Mouse (Mus musculus): ENCODE results near the gene Mycbpap. TPM values are rescaled to one million over a fixed set of nuclear protein-coding genes. Genes with fewer than 3 reads are reported as not detected.

Mycbpap gene
- total RNA-seq, 1 experiment from 2014 or later, result not detected

- no peak for ATAC-seq (replicated peaks; ENCODE audit: insufficient number of reproducible peaks, low FRiP score, low TSS enrichment, poor library complexity, severe bottlenecking)
Measured at GRCm38 (mm10) chr11:94542400-94542799, 20.9 kb upstream of the Mycbpap start.

GRCm38 (mm10) chr11:94539761-94540160 is 18.2 kb upstream of the Mycbpap start:
- ATAC-seq (replicated peaks; ENCODE audit: insufficient number of reproducible peaks, low FRiP score, low TSS enrichment, poor library complexity, severe bottlenecking), result no peak

- no peak for ATAC-seq (replicated peaks; ENCODE audit: insufficient number of reproducible peaks, low FRiP score, low TSS enrichment, poor library complexity, severe bottlenecking)
Measured at GRCm38 (mm10) chr11:94538733-94539292, 17.3 kb upstream of the Mycbpap start.

GRCm38 (mm10) chr11:94533171-94533570 is 11.6 kb upstream of the Mycbpap start:
- no peak for ATAC-seq (replicated peaks; ENCODE audit: insufficient number of reproducible peaks, low FRiP score, low TSS enrichment, poor library complexity, severe bottlenecking)

- ATAC-seq (replicated peaks; ENCODE audit: insufficient number of reproducible peaks, low FRiP score, low TSS enrichment, poor library complexity, severe bottlenecking), result no peak
Measured at GRCm38 (mm10) chr11:94528879-94529278, 7.3 kb upstream of the Mycbpap start.

GRCm38 (mm10) chr11:94526171-94526879 is 4.8 kb upstream of the Mycbpap start:
- ATAC-seq (replicated peaks; ENCODE audit: insufficient number of reproducible peaks, low FRiP score, low TSS enrichment, poor library complexity, severe bottlenecking), result no peak

GRCm38 (mm10) chr11:94513452-94513851 is 8.1 kb downstream of the Mycbpap start:
- ATAC-seq (replicated peaks; ENCODE audit: insufficient number of reproducible peaks, low FRiP score, low TSS enrichment, poor library complexity, severe bottlenecking), result no peak

GRCm38 (mm10) chr11:94508976-94509375 is 12.6 kb downstream of the Mycbpap start:
- no peak for ATAC-seq (replicated peaks; ENCODE audit: insufficient number of reproducible peaks, low FRiP score, low TSS enrichment, poor library complexity, severe bottlenecking)

- ATAC-seq (replicated peaks; ENCODE audit: insufficient number of reproducible peaks, low FRiP score, low TSS enrichment, poor library complexity, severe bottlenecking), result no peak
Measured at GRCm38 (mm10) chr11:94501482-94501881, 20.1 kb downstream of the Mycbpap start.

- ATAC-seq (replicated peaks; ENCODE audit: insufficient number of reproducible peaks, low FRiP score, low TSS enrichment, poor library complexity, severe bottlenecking), result no peak
Measured at GRCm38 (mm10) chr11:94500362-94500761, 21.2 kb downstream of the Mycbpap start.

GRCm38 (mm10) chr11:94499661-94500152 is 21.8 kb downstream of the Mycbpap start, which contains the start of gene Epn3:
Epn3 (minus strand) TSS chr11:94499974.
- no peak for ATAC-seq (replicated peaks; ENCODE audit: insufficient number of reproducible peaks, low FRiP score, low TSS enrichment, poor library complexity, severe bottlenecking)

- ATAC-seq (replicated peaks; ENCODE audit: insufficient number of reproducible peaks, low FRiP score, low TSS enrichment, poor library complexity, severe bottlenecking), result no peak
Measured at GRCm38 (mm10) chr11:94499035-94499434, 22.5 kb downstream of the Mycbpap start.

- ATAC-seq (replicated peaks; ENCODE audit: insufficient number of reproducible peaks, low FRiP score, low TSS enrichment, poor library complexity, severe bottlenecking), result no peak
Measured at GRCm38 (mm10) chr11:94498093-94498996, 23.2 kb downstream of the Mycbpap start.

- no peak for ATAC-seq (replicated peaks; ENCODE audit: insufficient number of reproducible peaks, low FRiP score, low TSS enrichment, poor library complexity, severe bottlenecking)
Measured at GRCm38 (mm10) chr11:94495415-94495814, 26.1 kb downstream of the Mycbpap start.

- ATAC-seq (replicated peaks; ENCODE audit: insufficient number of reproducible peaks, low FRiP score, low TSS enrichment, poor library complexity, severe bottlenecking), result no peak
Measured at GRCm38 (mm10) chr11:94491749-94492099, 29.8 kb downstream of the Mycbpap start.

- ATAC-seq (replicated peaks; ENCODE audit: insufficient number of reproducible peaks, low FRiP score, low TSS enrichment, poor library complexity, severe bottlenecking), result no peak
Measured at GRCm38 (mm10) chr11:94491035-94491748, 30.4 kb downstream of the Mycbpap start.

- ATAC-seq (replicated peaks; ENCODE audit: insufficient number of reproducible peaks, low FRiP score, low TSS enrichment, poor library complexity, severe bottlenecking), result no peak
Measured at GRCm38 (mm10) chr11:94489745-94490144, 31.8 kb downstream of the Mycbpap start.

GRCm38 (mm10) chr11:94488767-94489533 is 32.6 kb downstream of the Mycbpap start:
- ATAC-seq (replicated peaks; ENCODE audit: insufficient number of reproducible peaks, low FRiP score, low TSS enrichment, poor library complexity, severe bottlenecking), result no peak

Measured in monocyte, adult 5-6 weeks (primary cell).